Mouse (Mus musculus): ENCODE data around the gene Tpm3. TPM values are rescaled to one million over a fixed set of nuclear protein-coding genes. Genes with fewer than 3 reads are reported as not detected.
A peak's percentile ranks its signal among the peaks of the same experiment; 100 is the strongest.

The Tpm3 gene
- polyA plus RNA-seq (2015; fragmentation: Nextera tagmentation; extraction: Ambion mirVana) = 382 TPM in 2 replicates

- Histone ChIP-seq H3K9ac (no peak within 1 kb of the TSS), H3K4me2 (no peak within 1 kb of the TSS), H3K9me3 (no peaks in the 10 kb centered on the region), H3K27ac (no peak within 1 kb of the TSS), H3K4me1 (peaks cover 5% of the 10 kb centered on the region), H3K36me3 (replicated peaks) (no peaks in the 10 kb centered on the region), H3K4me3 (no peak within 1 kb of the TSS), H3K27me3 (replicated peaks) (no peaks in the 10 kb centered on the region)
- no peak for ATAC-seq (replicated peaks)
- WGBS = 76% methylated on average over 4 of the region's 4 CpGs
These were observed at the start of gene Tpm3 for GRCm38 (mm10) chr3:90072294-90072693. TSS of gene Tpm3 (plus strand) at chr3:90072649.

DNA sequence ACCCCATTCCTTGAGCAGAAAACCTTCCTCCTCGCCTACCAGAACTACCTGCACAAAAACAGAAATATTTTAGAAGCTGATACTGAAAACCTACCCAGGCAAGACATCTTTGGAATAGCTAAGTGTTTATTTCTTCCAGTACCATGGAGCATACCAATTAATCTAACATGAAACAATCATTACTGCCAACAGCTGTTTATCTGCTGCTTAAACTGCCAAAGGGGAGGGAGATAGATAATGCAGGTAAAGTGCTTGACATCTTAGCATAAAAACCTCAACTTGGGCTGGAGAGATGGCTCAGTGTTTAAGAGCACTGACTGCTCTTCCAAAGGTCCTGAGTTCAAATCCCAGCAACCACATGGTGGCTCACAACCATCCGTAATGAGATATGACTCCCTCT lies 37.8 kb upstream of the Tpm3 start:
- ATAC-seq (replicated peaks) = no peak
- H3K27me3 ChIP-seq (replicated peaks) = no peaks in the 10 kb centered on the region
- WGBS = 94% methylated on average over 2 of the region's 2 CpGs
- H3K4me1 ChIP-seq = no peaks in the 10 kb centered on the region
- no peaks in the 10 kb centered on the region for H3K9me3 ChIP-seq
- H3K36me3 ChIP-seq (replicated peaks) = peaks cover 48% of the 10 kb centered on the region
- H3K4me3 ChIP-seq = no peak overlapping the region
- H3K27ac ChIP-seq = no peak overlapping the region
- no peak overlapping the region for H3K9ac ChIP-seq
- no peak overlapping the region for H3K4me2 ChIP-seq

DNA sequence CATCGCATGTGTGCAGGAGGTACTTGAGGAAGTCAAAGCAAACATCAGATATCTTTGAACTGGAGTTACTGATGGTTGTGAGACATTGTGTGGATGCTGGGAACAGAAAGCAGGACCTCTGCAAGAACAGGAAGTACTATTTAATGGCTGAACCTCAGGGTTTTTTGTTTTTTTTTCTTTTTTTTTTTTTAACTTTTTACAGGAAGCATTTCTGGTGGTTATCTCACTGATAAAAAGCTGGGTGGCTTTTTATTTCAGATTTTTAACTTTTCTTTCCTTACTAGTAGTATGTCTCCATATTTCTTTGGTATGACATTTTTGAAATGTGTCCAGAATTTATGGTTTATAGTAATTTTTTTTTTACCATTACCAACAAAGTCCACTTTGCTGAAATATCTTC lies 36.2 kb upstream of the Tpm3 start:
- Histone ChIP-seq H3K36me3 (replicated peaks) (peaks cover 47% of the 10 kb centered on the region), H3K4me2 (no peak overlapping the region), H3K9me3 (no peaks in the 10 kb centered on the region), H3K27ac (no peak overlapping the region), H3K4me1 (no peaks in the 10 kb centered on the region), H3K27me3 (replicated peaks) (no peaks in the 10 kb centered on the region), H3K4me3 (no peak overlapping the region), H3K9ac (no peak overlapping the region)
- ATAC-seq (replicated peaks) = no peak
- 98% methylated on average over 1 of the region's 1 CpGs for WGBS

- WGBS = 72% methylated on average over 3 of the region's 3 CpGs
- Histone ChIP-seq H3K4me2 (no peak overlapping the region), H3K9me3 (no peaks in the 10 kb centered on the region), H3K27ac (no peak overlapping the region), H3K4me3 (no peak overlapping the region), H3K4me1 (peaks cover 33% of the 10 kb centered on the region), H3K9ac (no peak overlapping the region), H3K36me3 (replicated peaks) (peaks cover 4% of the 10 kb centered on the region; the same call in 1 of the 2 replicates), H3K27me3 (replicated peaks) (no peaks in the 10 kb centered on the region)
- ATAC-seq (replicated peaks) = no peak
These were observed 22.8 kb upstream of the Tpm3 start for GRCm38 (mm10) chr3:90049691-90050090.

DNA sequence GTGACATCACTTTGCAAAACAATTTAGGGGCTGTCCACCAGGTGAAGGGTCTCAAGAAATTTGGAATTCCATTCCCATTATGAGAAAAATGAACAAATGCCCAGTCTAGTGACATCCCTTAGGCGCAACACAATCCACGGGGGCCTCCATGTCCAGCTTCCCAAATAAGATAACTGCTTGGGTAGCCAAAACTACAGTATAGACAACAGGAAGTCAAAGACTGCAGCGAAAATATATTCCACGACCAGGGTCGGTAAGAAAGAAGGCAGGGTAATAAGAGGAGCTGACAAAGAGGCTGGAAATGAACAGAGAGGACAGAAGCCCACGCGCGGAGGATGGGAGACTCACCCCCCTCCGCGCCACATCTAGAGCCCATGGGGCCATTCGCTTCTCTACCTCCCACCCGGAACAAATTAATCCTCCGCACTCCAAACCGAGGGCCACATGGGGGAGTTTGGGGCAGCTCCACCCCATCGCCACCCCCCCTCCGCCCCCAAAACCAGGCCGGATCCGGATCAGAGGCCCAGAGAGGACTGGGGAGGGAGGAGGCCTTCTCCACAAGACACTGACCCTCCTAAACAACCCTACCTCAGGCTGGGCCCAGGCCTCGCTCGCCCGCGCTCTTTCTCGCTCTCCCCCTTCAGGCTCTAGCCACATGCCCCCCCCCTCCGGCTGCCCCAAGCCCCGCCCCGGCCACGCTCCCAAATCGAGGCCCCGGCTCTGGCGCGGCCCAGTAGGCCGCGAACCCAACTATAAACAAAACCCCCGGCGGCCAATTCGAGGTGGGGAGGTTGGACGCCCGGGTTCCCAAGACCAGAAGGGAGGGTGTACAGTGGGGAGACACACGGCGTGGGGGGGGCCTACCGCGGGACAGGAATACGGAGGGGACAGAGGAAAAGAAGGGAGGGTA lies 20.8 kb upstream of the Tpm3 start, which contains the start of gene 4933434E20Rik:
Gene 4933434E20Rik (plus strand): TSS at position 196 of the 910 bp plus-strand sequence.
- peak; percentile 86 for ATAC-seq (replicated peaks)
- Histone ChIP-seq H3K27ac (peak within 1 kb of the TSS; percentile 93), H3K4me3 (peak within 1 kb of the TSS; percentile 95), H3K4me1 (peaks cover 47% of the 10 kb centered on the region), H3K9ac (peak within 1 kb of the TSS; percentile 97), H3K36me3 (replicated peaks) (peaks cover 3% of the 10 kb centered on the region; the same call in 1 of the 2 replicates), H3K9me3 (no peaks in the 10 kb centered on the region), H3K4me2 (peak within 1 kb of the TSS; percentile 77), H3K27me3 (replicated peaks) (no peaks in the 10 kb centered on the region)
- WGBS = under 1% methylated on average over 43 of the region's 43 CpGs

- Histone ChIP-seq H3K36me3 (replicated peaks) (peaks cover 6% of the 10 kb centered on the region; the same call in 1 of the 2 replicates), H3K9me3 (no peaks in the 10 kb centered on the region), H3K27me3 (replicated peaks) (no peaks in the 10 kb centered on the region), H3K9ac (peak within 1 kb of the TSS; percentile 97), H3K4me3 (peak within 1 kb of the TSS; percentile 95), H3K4me1 (peaks cover 47% of the 10 kb centered on the region), H3K27ac (peak within 1 kb of the TSS; percentile 94), H3K4me2 (peak within 1 kb of the TSS; percentile 77)
- WGBS = under 1% methylated on average over 79 of the region's 81 CpGs
- peak; percentile 95 for ATAC-seq (replicated peaks)
These were observed 19.9 kb upstream of the Tpm3 start, which contains the start of gene Ubap2l for GRCm38 (mm10) chr3:90052351-90053241. TSS of gene Ubap2l (minus strand) at chr3:90052628.

- Histone ChIP-seq H3K4me3 (no peak overlapping the region), H3K9me3 (no peaks in the 10 kb centered on the region), H3K9ac (no peak overlapping the region), H3K4me2 (no peak overlapping the region), H3K27me3 (replicated peaks) (no peaks in the 10 kb centered on the region), H3K4me1 (no peaks in the 10 kb centered on the region), H3K27ac (no peak overlapping the region), H3K36me3 (replicated peaks) (peaks cover 25% of the 10 kb centered on the region)
- 95% methylated on average over 6 of the region's 6 CpGs for WGBS
- no peak for ATAC-seq (replicated peaks)
These were observed 10.9 kb upstream of the Tpm3 start for GRCm38 (mm10) chr3:90061549-90061948.

- no peak for ATAC-seq (replicated peaks)
- no peak overlapping the region for H3K27ac ChIP-seq
- H3K4me2 ChIP-seq = no peak overlapping the region
- H3K4me1 ChIP-seq = no peaks in the 10 kb centered on the region
- peaks cover 21% of the 10 kb centered on the region for H3K36me3 ChIP-seq (replicated peaks)
- H3K9ac ChIP-seq = no peak overlapping the region
- H3K27me3 ChIP-seq (replicated peaks) = no peaks in the 10 kb centered on the region
- H3K9me3 ChIP-seq = no peaks in the 10 kb centered on the region
- WGBS = 46% methylated on average over 2 of the region's 2 CpGs
- no peak overlapping the region for H3K4me3 ChIP-seq
These were observed 9.9 kb upstream of the Tpm3 start for GRCm38 (mm10) chr3:90062539-90062938.

- Histone ChIP-seq H3K36me3 (replicated peaks) (peaks cover 15% of the 10 kb centered on the region), H3K27me3 (replicated peaks) (no peaks in the 10 kb centered on the region), H3K4me3 (no peak overlapping the region), H3K9ac (no peak overlapping the region), H3K9me3 (no peaks in the 10 kb centered on the region), H3K4me1 (no peaks in the 10 kb centered on the region), H3K4me2 (no peak overlapping the region), H3K27ac (no peak overlapping the region)
- ATAC-seq (replicated peaks) = no peak
- WGBS = 85% methylated on average over 3 of the region's 3 CpGs
These were observed 8.1 kb upstream of the Tpm3 start for GRCm38 (mm10) chr3:90064383-90064782.

DNA sequence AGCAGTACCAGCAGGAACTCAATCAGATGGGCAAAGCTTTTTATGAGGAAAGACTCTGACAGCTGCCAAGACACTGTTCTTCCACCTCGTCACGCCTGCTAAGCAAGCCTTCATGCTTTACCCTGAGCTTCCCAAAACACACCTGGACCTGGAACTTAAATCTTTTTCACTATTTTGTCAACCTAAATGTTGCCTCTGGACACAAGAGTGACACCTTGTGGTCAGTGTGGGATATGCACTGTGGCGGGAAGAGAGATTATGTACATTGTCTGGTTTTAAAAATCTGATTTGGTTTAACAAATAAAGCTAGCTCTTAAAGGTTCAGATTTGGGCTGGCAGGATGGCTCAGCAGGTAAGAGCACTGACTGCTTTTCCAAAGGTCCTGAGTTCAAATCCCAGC lies 6.9 kb upstream of the Tpm3 start:
- Histone ChIP-seq H3K27ac (no peak overlapping the region), H3K27me3 (replicated peaks) (no peaks in the 10 kb centered on the region), H3K9ac (no peak overlapping the region), H3K4me2 (no peak overlapping the region), H3K4me1 (no peaks in the 10 kb centered on the region), H3K4me3 (no peak overlapping the region), H3K36me3 (replicated peaks) (peaks cover 15% of the 10 kb centered on the region), H3K9me3 (no peaks in the 10 kb centered on the region)
- 63% methylated on average over 3 of the region's 3 CpGs for WGBS
- no peak for ATAC-seq (replicated peaks)

DNA sequence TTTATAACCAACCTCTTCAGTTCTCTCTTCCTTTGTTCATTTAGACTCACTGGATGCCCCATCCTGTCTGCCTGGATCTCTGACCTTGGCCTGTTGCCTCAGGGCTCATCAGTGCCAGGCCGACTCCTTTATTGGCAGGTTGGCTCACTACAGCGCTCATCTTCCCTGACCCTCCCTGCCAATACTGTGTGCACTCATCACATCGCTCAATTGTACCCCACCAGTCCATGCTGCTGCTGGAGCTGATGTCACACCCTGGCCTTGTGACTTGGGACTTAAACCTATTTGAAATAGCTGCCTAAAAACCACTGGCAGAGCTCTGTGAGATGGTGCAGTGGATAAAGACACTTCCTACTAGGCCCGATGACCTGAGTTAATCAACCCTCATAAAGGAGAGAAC lies 4.6 kb upstream of the Tpm3 start:
- no peak for ATAC-seq (replicated peaks)
- no peaks in the 10 kb centered on the region for H3K9me3 ChIP-seq

GRCm38 (mm10) chr3:90069688-90070087 lies 2.8 kb upstream of the Tpm3 start:
- no peak overlapping the region for H3K27ac ChIP-seq
- no peaks in the 10 kb centered on the region for H3K27me3 ChIP-seq (replicated peaks)
- no peaks in the 10 kb centered on the region for H3K4me1 ChIP-seq
- no peak overlapping the region for H3K4me3 ChIP-seq
- no peak overlapping the region for H3K9ac ChIP-seq
- H3K9me3 ChIP-seq = no peaks in the 10 kb centered on the region
- no peaks in the 10 kb centered on the region for H3K36me3 ChIP-seq (replicated peaks)
- H3K4me2 ChIP-seq = no peak overlapping the region
- 89% methylated on average over 7 of the region's 7 CpGs for WGBS
- ATAC-seq (replicated peaks) = no peak

More for the DNA sequence above, 4.6 kb upstream of the Tpm3 start:
- WGBS = 91% methylated on average over 4 of the region's 4 CpGs
- Histone ChIP-seq H3K4me1 (no peaks in the 10 kb centered on the region), H3K27me3 (replicated peaks) (no peaks in the 10 kb centered on the region), H3K36me3 (replicated peaks) (0 out of 2 replicates have a peak, but pooled peaks cover 1% of the 10 kb centered on the region), H3K4me2 (no peak overlapping the region), H3K4me3 (no peak overlapping the region), H3K9ac (no peak overlapping the region), H3K27ac (no peak overlapping the region)
